Mouse (Mus musculus) forebrain, embryonic 12.5 days (tissue): ENCODE measurements around the gene Tnip3. TPM values are rescaled to one million over a fixed set of nuclear protein-coding genes. Genes with fewer than 3 reads are reported as not detected.

Source experiments
- ATAC-seq: fragments of 200-750 bp; cut with Nextera tagmentation; 2 replicates; pipeline ENCODE4 v1.8.0; 2017; ENCODE audit warnings: moderate TSS enrichment; ENCODE audit not compliant: low FRiP score
- H3K27ac ChIP-seq: fragments of 300-500 bp; sonication (generic); 2 replicates; pipeline ENCODE4 v1.5.1; 2016; ENCODE audit warnings: mild to moderate bottlenecking
- H3K27me3 ChIP-seq: fragments of 300-500 bp; sonication (generic); 2 replicates; pipeline ENCODE4 v1.6.1; 2016; ENCODE audit warnings: mild to moderate bottlenecking
- H3K36me3 ChIP-seq: fragments of 300-500 bp; sonication (generic); replicated peaks from 2 replicates; pipeline ENCODE4 v1.6.1; 2016; ENCODE audit warnings: mild to moderate bottlenecking
- H3K4me1 ChIP-seq: fragments of 300-500 bp; sonication (generic); 2 replicates; pipeline ENCODE4 v1.6.1; 2016
- H3K4me2 ChIP-seq: fragments of 300-500 bp; sonication (generic); 2 replicates; pipeline ENCODE4 v1.6.1; 2016; ENCODE audit warnings: mild to moderate bottlenecking, moderate library complexity
- H3K4me3 ChIP-seq: fragments of 300-500 bp; sonication (generic); replicated peaks from 2 replicates; pipeline ENCODE4 v1.5.1; 2016; ENCODE audit warnings: mild to moderate bottlenecking
- H3K9ac ChIP-seq: fragments of 300-500 bp; sonication (generic); 2 replicates; pipeline ENCODE4 v1.6.1; 2016; ENCODE audit warnings: mild to moderate bottlenecking
- H3K9me3 ChIP-seq: fragments of 300-500 bp; sonication (generic); 2 replicates; pipeline ENCODE4 v1.6.1; 2016
- WGBS: fragments of 180-500 bp; shearing (Covaris S2); methylation state at CpG from one replicate; pipeline ENCODE4 v1.1.7; 2016; 5-methylcytosine and 5-hydroxymethylcytosine counted together
- polyA plus RNA-seq: library from polyadenylated mRNA; unstranded; fragments of >200 nt; fragmentation: Nextera tagmentation; extraction: Ambion mirVana; gene quantifications from 2 replicates; pipeline ENCODE4 v1.2.1, GENCODE M21; 2016

Tnip3 gene
- polyA plus RNA-seq, result not detected in 2 replicates

DNA sequence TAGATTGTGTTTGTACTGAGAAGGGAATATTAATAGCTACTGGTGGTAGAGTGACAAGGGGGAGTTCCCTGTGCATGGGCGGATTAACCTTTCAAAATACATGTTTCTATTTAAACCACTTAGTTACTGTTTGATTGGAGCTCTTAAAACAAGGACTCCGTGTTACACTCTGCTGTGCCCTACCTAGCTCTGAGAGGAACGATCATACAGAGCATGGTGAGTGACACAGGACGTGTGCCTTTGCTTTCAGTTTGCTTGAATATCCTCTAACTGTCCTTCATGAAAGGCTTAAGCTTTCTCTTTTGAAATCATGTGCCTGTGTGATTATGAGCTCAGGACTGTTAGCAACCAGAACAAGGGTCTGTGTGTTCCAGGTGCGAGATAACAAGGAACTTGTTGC lies at the start of gene Tnip3:
TSS of gene Tnip3 (plus strand) at position 122 of the 400 bp plus-strand sequence.
- Histone ChIP-seq H3K9me3 (no peaks in the 10 kb centered on the region), H3K36me3 (no peaks in the 10 kb centered on the region), H3K9ac (no peak within 1 kb of the TSS), H3K4me1 (no peaks in the 10 kb centered on the region), H3K27me3 (no peaks in the 10 kb centered on the region), H3K27ac (no peak within 1 kb of the TSS), H3K4me2 (no peak within 1 kb of the TSS), H3K4me3 (no peak within 1 kb of the TSS)
- no peak for ATAC-seq
- WGBS, result 81% methylated on average over 5 of the region's 5 CpGs

DNA sequence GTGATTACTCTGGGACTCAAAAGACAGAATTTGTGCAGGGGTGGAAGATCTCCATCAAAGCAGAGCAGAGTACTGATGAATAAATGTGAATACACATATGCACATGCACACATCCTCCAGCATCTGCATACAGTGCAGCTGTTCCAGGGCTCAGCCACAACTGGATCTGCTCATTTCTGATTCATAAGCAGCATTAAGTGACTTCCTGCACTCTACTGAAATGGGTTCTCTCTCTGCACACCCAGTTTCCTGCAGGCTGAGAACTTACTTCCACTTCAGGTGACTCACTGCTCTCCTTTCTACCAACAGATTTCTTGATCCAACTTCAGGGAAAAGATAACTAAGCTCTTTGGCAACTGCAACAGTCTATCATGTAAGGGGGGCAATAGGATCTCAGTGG lies 26.3 kb upstream of the Tnip3 start:
- no peak overlapping the region for H3K4me3 ChIP-seq
- H3K4me2 ChIP-seq, result no peak overlapping the region
- no peaks in the 10 kb centered on the region for H3K9me3 ChIP-seq
- H3K27me3 ChIP-seq, result no peaks in the 10 kb centered on the region
- no peak for ATAC-seq
- H3K4me1 ChIP-seq, result no peaks in the 10 kb centered on the region
- no peak overlapping the region for H3K9ac ChIP-seq
- H3K36me3 ChIP-seq, result no peaks in the 10 kb centered on the region
- no peak overlapping the region for H3K27ac ChIP-seq

GRCm38 (mm10) chr6:65510051-65510669 lies 15.0 kb upstream of the Tnip3 start:
- H3K4me2 ChIP-seq, result no peak overlapping the region
- H3K4me1 ChIP-seq, result no peaks in the 10 kb centered on the region
- H3K36me3 ChIP-seq, result no peaks in the 10 kb centered on the region
- H3K27me3 ChIP-seq, result no peaks in the 10 kb centered on the region
- ATAC-seq, result peak; percentile 92
- no peak overlapping the region for H3K27ac ChIP-seq
- H3K9ac ChIP-seq, result no peak overlapping the region
- H3K9me3 ChIP-seq, result no peaks in the 10 kb centered on the region
- 45% methylated on average over 4 of the region's 4 CpGs for WGBS
- no peak overlapping the region for H3K4me3 ChIP-seq

GRCm38 (mm10) chr6:65513813-65514212 lies 11.3 kb upstream of the Tnip3 start:
- no peaks in the 10 kb centered on the region for H3K4me1 ChIP-seq
- WGBS, result 91% methylated on average over 3 of the region's 3 CpGs
- H3K27ac ChIP-seq, result no peak overlapping the region
- no peak overlapping the region for H3K4me2 ChIP-seq
- H3K4me3 ChIP-seq, result no peak overlapping the region
- H3K9ac ChIP-seq, result no peak overlapping the region
- H3K36me3 ChIP-seq, result no peaks in the 10 kb centered on the region
- H3K9me3 ChIP-seq, result no peaks in the 10 kb centered on the region
- no peaks in the 10 kb centered on the region for H3K27me3 ChIP-seq
- ATAC-seq, result no peak

- H3K27ac ChIP-seq, result no peak overlapping the region
- H3K36me3 ChIP-seq, result no peaks in the 10 kb centered on the region
- no peak overlapping the region for H3K9ac ChIP-seq
- ATAC-seq, result no peak
- no peak overlapping the region for H3K4me3 ChIP-seq
- H3K27me3 ChIP-seq, result no peaks in the 10 kb centered on the region
- no peaks in the 10 kb centered on the region for H3K9me3 ChIP-seq
- 92% methylated on average over 8 of the region's 8 CpGs for WGBS
- no peak overlapping the region for H3K4me2 ChIP-seq
- H3K4me1 ChIP-seq, result no peaks in the 10 kb centered on the region
Observed at GRCm38 (mm10) chr6:65516759-65517158, 8.4 kb upstream of the Tnip3 start.

GRCm38 (mm10) chr6:65520821-65521220 lies 4.3 kb upstream of the Tnip3 start:
- 74% methylated on average over 3 of the region's 3 CpGs for WGBS
- no peaks in the 10 kb centered on the region for H3K4me1 ChIP-seq
- no peaks in the 10 kb centered on the region for H3K9me3 ChIP-seq
- no peak overlapping the region for H3K4me3 ChIP-seq
- H3K36me3 ChIP-seq, result no peaks in the 10 kb centered on the region
- H3K27ac ChIP-seq, result no peak overlapping the region
- H3K9ac ChIP-seq, result no peak overlapping the region
- no peak overlapping the region for H3K4me2 ChIP-seq
- no peak for ATAC-seq
- H3K27me3 ChIP-seq, result no peaks in the 10 kb centered on the region

DNA sequence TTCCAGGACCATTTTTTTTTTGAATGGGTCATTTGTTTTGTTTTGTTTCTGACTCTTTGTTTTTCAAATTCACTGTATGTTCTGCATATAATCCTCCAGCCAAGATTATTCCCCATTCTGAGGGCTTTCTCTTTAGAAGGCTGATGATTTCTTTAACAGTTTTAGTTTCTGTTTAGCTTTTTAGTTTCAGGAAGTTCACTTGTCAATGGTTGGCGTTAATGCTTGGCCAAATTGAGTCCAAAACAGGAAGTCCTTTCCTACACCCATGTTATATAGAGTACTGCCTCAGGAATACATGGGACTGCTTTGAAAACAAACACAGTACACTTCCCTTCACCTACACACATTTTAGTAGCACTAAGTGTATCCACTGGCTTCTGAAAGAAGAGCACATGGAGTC lies 2.8 kb downstream of the Tnip3 start:
- Histone ChIP-seq H3K4me1 (no peaks in the 10 kb centered on the region), H3K36me3 (no peaks in the 10 kb centered on the region), H3K4me3 (no peak overlapping the region), H3K9ac (no peak overlapping the region), H3K27me3 (no peaks in the 10 kb centered on the region), H3K4me2 (no peak overlapping the region), H3K9me3 (no peaks in the 10 kb centered on the region), H3K27ac (no peak overlapping the region)
- WGBS, result 87% methylated on average over 1 of the region's 1 CpGs
- ATAC-seq, result no peak

GRCm38 (mm10) chr6:65531232-65531848 lies 6.2 kb downstream of the Tnip3 start:
- H3K4me2 ChIP-seq, result no peak overlapping the region
- H3K9me3 ChIP-seq, result no peaks in the 10 kb centered on the region
- no peak overlapping the region for H3K4me3 ChIP-seq
- H3K27ac ChIP-seq, result no peak overlapping the region
- WGBS, result 79% methylated on average over 3 of the region's 3 CpGs
- H3K36me3 ChIP-seq, result no peaks in the 10 kb centered on the region
- H3K9ac ChIP-seq, result no peak overlapping the region
- ATAC-seq, result no peak
- H3K27me3 ChIP-seq, result no peaks in the 10 kb centered on the region
- no peaks in the 10 kb centered on the region for H3K4me1 ChIP-seq

- no peaks in the 10 kb centered on the region for H3K27me3 ChIP-seq
- no peaks in the 10 kb centered on the region for H3K9me3 ChIP-seq
- 94% methylated on average over 1 of the region's 1 CpGs for whole genome bisulfite sequencing
- no peak for ATAC-seq
- no peaks in the 10 kb centered on the region for H3K36me3 ChIP-seq
- no peak overlapping the region for H3K4me3 ChIP-seq
- H3K4me2 ChIP-seq, result no peak overlapping the region
- H3K9ac ChIP-seq, result no peak overlapping the region
- H3K27ac ChIP-seq, result no peak overlapping the region
- H3K4me1 ChIP-seq, result peaks cover 4% of the 10 kb centered on the region; the same call in 1 of the 2 replicates
Observed at GRCm38 (mm10) chr6:65533687-65534086, 8.6 kb downstream of the Tnip3 start.

DNA sequence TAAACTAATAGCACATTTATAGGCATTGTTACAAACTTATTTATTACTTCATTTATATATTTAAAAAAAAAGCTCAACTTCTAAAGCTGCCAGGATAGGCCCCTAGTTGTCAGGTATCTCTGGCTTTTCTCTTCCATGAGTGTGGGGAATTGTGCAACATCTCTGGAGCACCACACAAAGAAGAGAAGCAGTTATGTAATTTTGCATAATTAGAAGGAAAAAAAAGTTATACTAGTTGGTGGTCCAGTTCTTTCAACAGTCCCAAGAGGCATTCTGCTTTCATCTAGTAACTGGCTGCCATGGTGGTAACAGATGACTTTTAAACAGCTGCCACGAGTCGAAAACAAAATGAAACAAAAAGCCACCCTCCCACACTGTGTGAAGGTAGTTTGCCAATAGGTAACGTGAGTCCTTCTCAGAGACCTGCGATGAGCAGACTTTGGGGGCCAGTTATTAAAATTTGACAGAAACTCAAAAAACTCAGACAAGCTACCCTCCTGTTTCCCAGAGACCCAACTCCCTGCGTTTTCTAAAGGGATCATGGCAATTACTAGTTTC lies 12.3 kb downstream of the Tnip3 start:
- 79% methylated on average over 5 of the region's 5 CpGs for WGBS
- no peak overlapping the region for H3K9ac ChIP-seq

DNA sequence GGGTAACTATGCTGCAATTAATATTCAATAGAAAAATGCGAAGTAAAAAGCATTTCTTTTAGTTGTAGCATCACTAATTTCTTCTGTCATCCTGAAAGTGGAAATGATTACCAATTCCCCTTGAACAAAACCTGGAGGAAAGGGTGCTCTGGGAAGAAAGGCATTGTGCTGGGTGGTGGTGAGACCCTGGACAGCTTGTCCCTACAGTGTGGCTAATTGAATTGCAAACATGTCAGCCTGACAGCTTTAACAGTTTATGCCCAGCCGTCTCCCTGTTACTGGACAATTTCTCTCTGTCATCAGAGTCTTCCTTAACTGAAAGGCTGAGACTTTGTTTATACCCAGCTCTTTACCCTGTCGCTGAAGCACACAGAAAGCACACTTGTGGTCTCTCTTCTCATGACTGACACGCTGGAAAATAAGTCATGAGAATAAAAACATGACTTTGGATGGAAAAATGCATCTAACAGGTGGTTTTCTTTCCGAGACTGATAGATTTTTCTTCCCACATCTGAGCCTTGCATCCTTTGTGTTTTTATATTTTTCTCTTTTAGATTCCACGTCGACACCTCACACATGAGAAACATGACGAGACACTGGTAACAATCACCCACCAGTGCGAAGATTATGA lies 13.0 kb downstream of the Tnip3 start:
- H3K27me3 ChIP-seq, result no peaks in the 10 kb centered on the region
- H3K36me3 ChIP-seq, result no peaks in the 10 kb centered on the region
- no peak overlapping the region for H3K27ac ChIP-seq
- H3K4me2 ChIP-seq, result no peak overlapping the region
- H3K9me3 ChIP-seq, result no peaks in the 10 kb centered on the region
- H3K4me3 ChIP-seq, result no peak overlapping the region
- H3K9ac ChIP-seq, result no peak overlapping the region
- H3K4me1 ChIP-seq, result peaks cover 4% of the 10 kb centered on the region; the same call in 1 of the 2 replicates
- ATAC-seq, result no peak
- WGBS, result 72% methylated on average over 9 of the region's 9 CpGs

More for the DNA sequence above, 12.3 kb downstream of the Tnip3 start:
- no peak overlapping the region for H3K27ac ChIP-seq
- no peak for ATAC-seq
- H3K4me1 ChIP-seq, result peaks cover 4% of the 10 kb centered on the region; the same call in 1 of the 2 replicates
- no peak overlapping the region for H3K4me3 ChIP-seq
- H3K9me3 ChIP-seq, result no peaks in the 10 kb centered on the region
- H3K27me3 ChIP-seq, result no peaks in the 10 kb centered on the region
- H3K36me3 ChIP-seq, result no peaks in the 10 kb centered on the region
- no peak overlapping the region for H3K4me2 ChIP-seq

DNA sequence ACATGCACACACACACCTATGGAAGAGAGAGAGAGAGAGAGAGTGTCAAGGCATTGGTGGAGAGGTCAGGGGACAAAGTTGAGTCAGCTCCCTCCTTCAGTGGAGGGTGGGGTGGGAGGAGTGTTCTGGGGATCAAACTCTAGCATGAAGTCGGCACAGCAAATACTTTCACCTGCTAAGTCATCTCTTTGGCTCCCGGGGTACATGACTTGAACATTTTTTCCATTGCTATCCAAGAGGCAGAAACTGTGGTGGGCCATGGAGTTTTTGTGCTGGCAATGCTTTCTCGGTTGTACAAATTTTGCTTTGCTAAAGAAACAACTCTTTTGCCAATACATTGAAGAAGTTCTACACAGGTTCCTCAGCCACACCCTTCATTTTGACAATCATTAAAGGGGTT lies 13.8 kb downstream of the Tnip3 start:
- H3K27me3 ChIP-seq, result no peaks in the 10 kb centered on the region
- ATAC-seq, result no peak
- 83% methylated on average over 3 of the region's 3 CpGs for WGBS
- no peak overlapping the region for H3K4me2 ChIP-seq
- H3K9me3 ChIP-seq, result no peaks in the 10 kb centered on the region
- peaks cover 4% of the 10 kb centered on the region; the same call in 1 of the 2 replicates for H3K4me1 ChIP-seq
- no peak overlapping the region for H3K9ac ChIP-seq
- H3K4me3 ChIP-seq, result no peak overlapping the region
- no peak overlapping the region for H3K27ac ChIP-seq
- no peaks in the 10 kb centered on the region for H3K36me3 ChIP-seq
